Mouse (Mus musculus) hematopoietic stem cell, adult 5-6 weeks (primary cell): Measurements from ENCODE around the gene Wnt11. TPM values are rescaled to one million over a fixed set of nuclear protein-coding genes. Genes with fewer than 3 reads are reported as not detected.
A peak's percentile ranks its signal among the peaks of the same experiment; 100 is the strongest.

Source experiments
- ATAC-seq, 2 experiments: fragments of 125-278 bp in 1 of 2; replicated peaks in 1 of 2; 2 replicates each; pipeline ENCODE4 v1.8.0; 2016 to 2017; ENCODE audit warnings: inconsistent platforms in 2 of 2, mild to moderate bottlenecking in 2 of 2, moderate number of reproducible peaks in 2 of 2, low read depth in 1 of 2, moderate TSS enrichment in 1 of 2; ENCODE audit not compliant: low FRiP score in 2 of 2, poor library complexity in 2 of 2, severe bottlenecking in 2 of 2, insufficient read depth in 1 of 2, low TSS enrichment in 1 of 2
- total RNA-seq: library from RNA; stranded (forward); fragments of 172-1452, 232-1000 nt; gene quantifications from 2 replicates; pipeline ENCODE4 v1.2.3, GENCODE M21; 2017

Wnt11 gene
- total RNA-seq, 1 experiment from 2014 or later: not detected

DNA sequence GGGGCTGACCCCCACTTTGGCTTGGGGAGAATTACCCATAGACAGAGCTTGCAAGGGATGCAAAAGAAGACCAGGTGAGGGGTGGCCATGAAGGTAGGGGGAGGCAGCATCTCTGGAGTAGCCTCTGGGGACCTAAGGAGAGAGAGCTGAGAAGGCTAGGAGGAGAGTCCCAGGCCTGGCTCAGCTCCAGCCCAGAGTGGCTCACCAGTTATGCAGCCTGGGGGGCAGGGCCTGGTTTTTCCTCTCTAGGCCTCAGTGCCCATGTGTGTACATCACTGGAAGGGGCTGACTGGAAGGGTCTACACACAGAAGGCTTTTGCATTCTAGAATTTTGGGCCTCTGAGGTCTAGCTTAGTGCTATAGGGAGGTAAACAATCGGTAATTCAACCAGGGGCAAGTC lies 14.4 kb upstream of the Wnt11 start:
- no peak for ATAC-seq

DNA sequence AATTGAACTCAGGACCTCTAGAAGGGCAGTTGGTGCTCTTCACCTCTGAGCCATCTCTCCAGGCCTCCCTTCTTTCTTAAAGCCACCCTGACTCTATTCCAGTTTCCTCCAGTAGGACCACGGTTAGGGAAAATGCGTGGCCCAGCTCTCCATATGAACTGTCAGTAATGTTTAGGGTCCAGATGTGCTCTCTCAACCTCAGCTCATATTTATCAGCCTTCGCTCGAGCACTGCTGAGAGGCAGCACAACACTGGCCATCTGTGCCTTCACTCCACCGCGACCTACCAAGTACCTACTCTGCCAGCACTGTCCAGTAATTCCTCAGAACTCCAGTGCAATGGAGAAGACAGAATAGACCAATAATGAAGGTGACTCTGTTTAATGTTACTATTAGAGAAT lies 12.0 kb upstream of the Wnt11 start:
- no peak for ATAC-seq

DNA sequence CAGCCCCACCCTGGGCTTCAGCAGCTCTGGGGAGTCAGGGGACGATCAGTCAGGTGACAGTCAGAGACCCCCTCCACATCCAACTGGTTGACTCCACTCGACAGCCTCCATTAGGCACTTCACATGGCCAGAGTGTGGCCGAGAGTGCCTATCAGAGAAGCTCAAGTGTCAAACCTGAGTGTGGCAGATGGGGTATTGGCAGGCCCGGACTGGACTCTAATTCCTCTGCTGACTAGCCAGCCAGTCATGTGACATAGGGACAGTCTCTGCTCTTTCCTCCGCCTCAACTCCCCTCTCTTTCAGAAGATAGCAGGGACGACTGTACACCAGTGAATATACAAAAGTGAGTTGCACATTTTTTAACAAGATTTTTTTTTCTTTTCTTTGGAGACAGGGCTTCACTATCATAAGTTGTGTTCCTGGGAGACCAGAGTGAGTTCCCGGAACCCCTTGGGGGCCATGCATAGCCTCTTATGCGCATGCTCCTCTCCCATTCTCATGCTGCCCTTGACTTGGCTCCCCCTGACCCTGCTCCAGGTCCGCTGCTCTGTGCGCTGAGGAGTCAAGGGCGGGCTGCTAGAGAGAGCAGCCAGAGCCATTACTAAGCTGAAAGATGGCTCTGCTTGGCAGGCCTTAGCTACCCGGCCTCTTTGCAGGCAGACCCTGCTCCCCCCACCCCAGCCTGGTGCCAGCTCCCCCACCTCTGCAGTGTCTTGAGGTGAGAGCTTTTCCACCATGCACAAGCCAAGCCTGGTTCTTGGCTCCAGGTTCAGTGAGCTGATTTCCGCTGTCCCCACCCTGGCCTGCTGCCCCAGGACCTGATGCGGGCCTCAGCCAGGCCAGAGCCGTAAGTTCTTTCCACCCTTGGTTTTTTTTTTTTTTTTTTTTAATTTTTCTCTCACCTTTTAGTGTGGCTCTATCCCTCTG lies 10.8 kb upstream of the Wnt11 start:
- no peak for ATAC-seq

DNA sequence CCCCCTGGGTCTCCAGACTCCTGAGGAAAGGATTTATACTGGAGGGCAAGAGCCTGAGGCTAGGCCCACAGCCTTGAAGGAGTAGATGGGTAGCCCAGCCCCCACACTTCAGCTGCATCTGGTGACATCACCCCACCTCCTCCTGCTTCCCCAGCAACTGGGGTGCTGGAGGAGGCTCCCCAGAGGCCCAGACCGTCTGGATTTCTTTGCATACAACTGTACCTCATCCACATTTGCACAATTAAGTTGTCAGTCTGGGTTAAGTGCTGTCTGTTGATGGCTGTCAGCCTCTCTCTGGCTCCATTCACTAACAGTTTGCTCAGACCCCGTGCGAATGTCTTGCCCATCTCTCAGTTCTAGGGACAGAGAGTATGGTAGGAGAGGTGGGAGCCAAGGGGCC lies 6.9 kb upstream of the Wnt11 start:
- ATAC-seq: no peak

DNA sequence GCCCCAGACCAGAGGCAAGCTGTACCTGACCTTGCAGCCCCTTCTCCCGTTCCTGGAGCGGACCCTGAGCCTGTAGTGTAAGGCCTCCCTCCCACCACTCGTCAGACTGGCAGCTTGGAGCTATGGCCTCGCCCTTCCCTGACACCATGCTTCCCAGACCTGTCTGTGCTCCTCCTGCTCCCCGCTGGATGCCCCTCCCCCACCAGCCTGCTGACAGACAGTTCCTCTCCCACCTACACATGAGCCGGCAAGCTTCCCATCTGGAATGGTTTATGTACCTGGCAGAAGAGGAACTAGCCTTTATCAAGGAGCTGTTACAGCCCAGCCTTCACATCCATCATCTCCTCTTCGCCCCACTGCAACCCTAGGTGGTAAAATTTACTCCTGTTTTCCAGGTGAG lies 6.0 kb upstream of the Wnt11 start:
- no peak for ATAC-seq

DNA sequence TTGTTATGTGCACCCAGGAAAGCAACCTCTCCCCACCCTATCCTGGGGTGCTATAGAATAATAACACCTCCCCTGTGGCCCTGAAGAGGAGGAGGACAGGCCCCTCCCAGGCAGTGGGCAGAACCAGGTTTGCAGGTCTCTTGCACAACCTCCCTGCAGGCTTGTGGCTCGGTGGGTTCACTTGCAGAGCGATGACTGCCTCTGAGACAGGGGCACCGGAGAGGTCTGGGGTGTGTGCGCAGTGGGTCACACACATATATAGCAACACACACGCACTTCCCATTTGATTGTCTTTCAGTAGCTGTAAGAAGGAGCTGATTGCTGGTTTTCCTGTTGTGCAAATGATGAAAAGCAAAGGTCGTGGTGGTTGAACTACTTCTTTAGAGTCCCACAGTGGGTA lies 3.6 kb upstream of the Wnt11 start:
- ATAC-seq: no peak; a peak in 1 of 4 replicates

DNA sequence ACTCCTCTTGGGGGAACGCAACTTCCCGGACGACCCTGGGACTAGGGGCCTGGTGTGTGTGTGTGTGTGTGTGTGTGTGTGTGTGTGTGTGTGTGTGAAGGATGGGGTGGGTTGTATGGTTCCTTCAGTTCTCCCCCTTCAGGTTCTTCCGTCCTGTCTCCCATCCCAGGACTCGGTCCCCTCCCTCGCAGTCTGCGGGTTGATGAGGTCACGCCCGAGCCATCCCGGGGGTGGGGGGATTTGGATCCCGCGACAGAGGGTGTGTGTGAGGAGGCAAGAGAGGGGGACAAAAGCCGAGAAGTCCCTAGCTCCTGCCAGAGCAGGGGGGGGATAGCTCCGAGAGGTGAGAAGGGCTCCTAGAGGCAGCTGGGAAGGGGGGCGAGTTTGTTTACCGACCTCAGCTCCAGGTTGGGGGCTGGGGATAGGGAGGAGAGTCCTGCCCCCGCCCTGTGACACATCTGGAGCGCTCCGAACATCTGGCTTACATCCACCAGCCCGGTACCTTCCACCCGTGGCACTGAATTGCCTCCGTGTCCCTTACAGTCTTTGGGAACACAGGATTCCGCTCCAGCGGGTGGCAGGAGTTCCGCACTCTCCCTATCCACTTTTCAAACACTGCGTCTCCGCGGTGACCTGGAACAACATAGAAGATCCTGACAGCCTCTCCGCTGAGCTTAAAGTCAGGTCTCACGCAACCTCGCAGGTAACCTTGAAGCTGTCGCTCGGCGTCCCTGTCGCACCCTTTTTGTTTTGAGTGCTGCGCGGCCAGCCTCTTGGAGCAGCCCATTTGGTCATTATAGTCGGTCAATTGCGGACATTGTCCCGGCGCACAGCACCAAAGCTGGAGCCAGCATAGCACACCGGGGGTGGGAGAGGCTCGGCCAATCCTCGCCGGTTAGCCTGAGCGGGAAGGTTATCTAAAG lies 868 bp downstream of the Wnt11 start:
- ATAC-seq: no peak

DNA sequence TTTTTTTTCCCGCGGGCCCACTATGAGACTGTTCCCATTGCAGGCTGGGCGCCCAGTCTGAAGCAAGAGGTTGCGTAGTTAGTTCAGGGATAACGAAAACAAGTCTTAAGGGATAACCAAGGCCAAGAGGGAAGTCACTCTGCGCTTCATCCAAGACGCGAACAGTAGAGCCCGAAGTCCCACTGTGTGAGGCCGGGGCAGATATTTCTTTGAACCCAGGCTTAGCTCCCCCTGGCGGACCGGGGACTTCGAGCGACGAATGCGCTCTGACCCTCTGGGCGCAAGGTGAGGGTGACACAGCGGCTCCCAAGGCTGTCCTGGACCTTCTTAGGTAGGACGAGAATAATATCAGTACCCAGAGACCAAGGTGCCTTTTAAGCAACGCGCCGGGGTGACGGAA lies 1.7 kb downstream of the Wnt11 start:
- peak; percentile 30 to 54; a peak in 2 of 4 replicates for ATAC-seq

DNA sequence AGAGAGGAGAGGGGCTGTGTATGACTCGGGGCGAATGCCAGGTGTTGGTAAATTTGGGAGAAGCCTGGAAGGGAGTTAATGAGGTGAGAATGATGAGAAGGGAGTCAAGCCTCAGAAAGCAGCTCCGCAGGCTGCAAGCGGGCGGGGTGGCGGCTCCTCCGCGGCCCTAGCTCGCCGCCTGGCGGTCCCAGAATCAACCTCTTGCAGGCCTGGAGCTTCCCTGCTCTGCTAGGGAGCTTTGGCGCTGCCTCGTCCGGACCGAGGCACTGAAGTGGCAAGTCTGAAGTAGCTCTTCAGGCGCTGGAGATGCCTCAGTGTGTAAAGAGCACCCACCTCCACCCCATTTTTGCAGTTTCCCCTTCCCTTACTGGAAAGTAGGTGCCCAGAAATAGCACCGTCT lies 3.0 kb downstream of the Wnt11 start:
- ATAC-seq: peak; percentile 60 to 63

DNA sequence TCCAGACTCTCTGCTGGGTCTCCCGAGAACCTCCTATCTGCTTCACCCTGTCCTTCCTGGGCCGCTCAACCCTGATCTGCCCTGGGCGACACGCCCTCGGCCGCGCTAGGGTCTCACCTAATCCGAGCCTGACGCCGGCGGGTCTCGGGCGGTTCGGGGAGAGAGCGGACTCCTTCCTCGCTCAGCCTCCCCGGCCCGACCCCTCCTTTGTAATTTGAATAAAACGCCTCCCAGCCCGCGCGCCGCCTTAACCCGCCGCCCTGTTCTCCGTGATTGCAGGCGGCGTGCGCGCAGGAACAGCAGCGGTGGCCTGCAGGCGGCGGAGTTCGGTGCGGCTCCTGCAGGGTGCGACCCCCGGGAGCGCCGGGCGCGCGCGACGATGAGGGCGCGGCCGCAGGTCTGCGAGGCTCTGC lies 3.8 kb downstream of the Wnt11 start:
- 0 out of 4 replicates have a peak, but pooled peaks of 1 of the 2 experiments have one; percentile 13 for ATAC-seq

DNA sequence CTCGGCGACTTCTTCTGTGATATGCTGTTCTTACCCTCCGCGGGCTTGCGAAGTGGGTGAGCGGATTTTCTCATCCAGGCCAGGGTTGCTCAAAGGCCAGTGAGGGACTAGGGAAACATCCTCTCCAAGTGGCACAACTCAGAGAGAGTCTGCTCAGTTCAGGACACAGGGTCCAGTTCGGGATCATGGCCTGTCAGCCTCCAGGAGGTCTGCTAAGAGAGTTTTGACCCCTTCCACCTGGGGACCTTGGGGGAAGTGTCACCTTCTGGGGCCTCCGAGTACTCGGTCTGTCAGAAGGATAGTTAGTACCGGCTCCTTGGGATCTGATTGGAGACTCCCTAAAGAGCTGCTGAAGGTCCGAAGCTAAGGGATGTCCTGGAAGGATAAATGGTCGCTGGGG lies 4.4 kb downstream of the Wnt11 start:
- no peak for ATAC-seq

DNA sequence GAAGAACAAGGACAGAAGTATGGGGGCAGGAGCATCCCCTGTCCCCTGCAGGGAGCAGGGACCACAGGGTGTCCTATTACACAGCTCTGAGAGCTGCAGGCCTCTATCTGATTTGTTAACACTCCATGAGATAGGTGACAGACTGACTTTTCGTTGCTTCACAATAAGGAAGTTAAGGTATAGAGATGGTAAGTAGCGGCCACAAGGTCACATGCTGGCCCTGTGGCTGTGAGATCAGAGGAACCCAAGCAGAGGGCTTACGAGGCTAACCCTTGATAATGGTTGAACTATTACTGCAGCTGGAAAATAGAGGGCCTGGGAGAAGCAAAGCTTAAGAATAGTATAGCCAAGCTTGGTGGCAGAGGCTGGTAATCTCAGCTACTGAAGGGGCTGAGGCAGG lies 5.9 kb downstream of the Wnt11 start:
- ATAC-seq: no peak

DNA sequence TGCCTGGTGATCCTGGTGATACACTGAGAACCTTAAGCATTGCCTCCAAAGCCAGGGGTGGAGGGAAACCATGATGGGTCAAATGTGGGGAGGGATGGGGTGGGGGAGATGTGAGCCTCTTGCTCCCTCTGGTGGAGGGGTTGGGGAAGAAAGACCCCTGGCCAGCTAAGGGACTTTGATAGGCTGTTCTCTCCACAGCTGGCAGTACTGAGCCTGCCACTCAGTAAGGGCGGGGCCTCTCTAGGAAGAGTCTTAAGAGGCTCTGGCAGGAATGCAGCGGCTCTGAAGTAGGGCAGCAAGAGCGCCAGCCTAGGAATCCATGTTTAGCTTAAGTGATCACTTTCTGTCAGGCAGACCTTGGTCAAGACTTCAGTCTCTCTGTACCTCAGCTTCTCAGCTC lies 6.9 kb downstream of the Wnt11 start:
- ATAC-seq: no peak

DNA sequence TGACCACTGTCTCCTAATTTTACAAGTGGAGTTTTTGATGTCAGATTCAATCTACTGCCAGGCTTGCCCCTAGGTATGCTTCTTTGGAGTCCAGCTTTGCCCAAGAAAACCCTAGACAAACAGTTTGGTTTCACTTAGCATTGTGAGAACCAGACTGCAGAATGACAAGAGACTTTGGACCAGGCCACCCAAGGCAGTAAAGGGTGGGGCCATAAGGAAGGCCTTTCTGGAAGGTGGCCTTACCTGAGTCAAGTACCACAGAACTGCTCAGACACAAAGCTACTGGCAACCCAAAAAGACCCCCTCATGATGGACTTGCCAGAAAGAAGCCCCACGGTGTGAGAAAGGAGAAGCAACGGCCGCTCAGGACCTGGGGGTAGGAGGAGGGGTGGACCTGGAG lies 8.1 kb downstream of the Wnt11 start:
- ATAC-seq: no peak

DNA sequence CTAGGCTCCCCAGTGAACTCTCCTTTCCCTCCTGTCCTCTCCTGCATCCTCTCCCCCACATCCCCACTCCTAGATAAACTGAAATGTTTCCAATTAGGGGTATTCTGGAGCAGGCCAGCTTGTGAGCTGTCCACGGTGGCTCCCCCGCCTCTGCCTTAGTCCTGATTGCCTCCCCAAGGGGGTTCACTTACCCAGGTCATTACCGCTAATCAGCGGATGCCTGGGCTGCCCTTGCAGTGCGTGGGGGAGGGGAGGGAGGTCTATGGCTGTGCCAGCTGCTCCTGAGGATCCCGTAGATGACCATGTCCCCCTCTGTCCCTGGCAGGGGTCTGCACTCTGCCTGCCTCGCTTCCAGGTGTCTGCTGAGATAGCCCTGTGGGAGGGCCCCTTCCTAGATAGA lies 8.7 kb downstream of the Wnt11 start:
- ATAC-seq: no peak

DNA sequence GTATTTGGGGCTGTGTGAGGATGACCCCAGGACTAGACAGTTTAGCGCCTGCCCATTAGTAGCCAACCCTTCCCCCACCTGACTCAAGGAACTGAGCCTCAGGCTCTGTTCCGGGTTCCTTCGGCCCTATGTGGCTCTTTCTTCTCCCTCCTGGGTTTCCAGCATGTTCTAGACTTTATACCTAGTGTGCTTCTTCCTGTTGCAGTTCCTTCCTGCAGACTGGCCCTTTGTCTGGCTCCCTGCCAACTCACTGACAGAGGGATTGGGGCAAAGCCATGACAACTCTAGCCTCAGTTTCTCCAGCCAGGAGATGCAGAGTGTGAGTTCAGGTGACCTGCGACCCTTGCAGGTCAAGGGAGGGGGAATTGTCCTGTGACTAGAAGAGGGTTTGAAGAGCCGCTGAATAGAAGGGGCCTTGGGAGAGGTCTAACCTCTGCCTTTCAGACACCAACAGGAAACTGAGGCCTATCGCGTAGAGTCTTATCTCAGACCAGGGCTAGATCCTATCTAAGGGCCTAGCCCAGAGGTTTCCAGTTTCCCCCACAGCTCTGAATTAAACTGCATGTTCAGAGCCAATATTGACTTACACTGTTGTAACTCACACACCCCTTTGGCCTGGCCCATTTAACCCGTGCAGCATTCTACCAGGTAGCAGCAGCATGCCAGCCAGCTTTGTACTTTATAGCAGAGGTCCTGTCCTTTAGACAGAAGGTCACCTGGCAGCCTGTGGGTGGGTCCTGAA lies 14.2 kb downstream of the Wnt11 start:
- peak in 1 of 2 experiments; percentile 7; a peak in 1 of 4 replicates for ATAC-seq

DNA sequence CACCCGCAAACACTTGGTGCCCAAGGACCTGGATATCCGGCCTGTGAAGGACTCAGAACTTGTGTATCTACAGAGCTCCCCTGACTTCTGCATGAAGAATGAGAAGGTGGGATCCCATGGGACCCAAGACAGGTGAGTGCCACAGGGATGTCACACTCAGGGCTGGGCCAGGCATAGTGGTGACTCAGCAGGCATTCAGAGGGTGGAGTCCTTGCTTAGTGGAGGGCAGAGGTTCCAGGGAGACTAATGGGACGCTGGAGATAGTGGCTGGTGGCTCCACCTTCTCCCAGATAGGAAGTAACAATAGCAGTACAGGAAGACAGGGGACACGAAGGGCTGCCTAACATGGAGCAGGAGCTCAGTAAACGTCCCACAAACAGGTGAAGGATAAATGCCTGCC lies 15.5 kb downstream of the Wnt11 start:
- ATAC-seq: no peak
